In genomic region chr10:82761037-82761811, GRCm38 (mm10) we compare ENCODE assay signal across 8 mouse cellular contexts. TPM values are rescaled to one million over a fixed set of nuclear protein-coding genes. Genes with fewer than 3 reads are reported as not detected.
A peak's percentile ranks its signal among the peaks of the same experiment; 100 is the strongest.
DNase-seq lines count a peak whose midpoint lies in the region; ATAC-seq and TF ChIP-seq lines count a peak whose summit lies in the region.

No protein-coding gene starts in this region.

- H3K4me3 ChIP-seq in kidney, postnatal 0 days (replicated peaks; ENCODE audit: low read depth, low read length): no peak overlapping the region
- H3K4me3 ChIP-seq in forebrain, embryonic 15.5 days: peak overlapping the region; percentile 30
- no peak overlapping the region; the same call in 1 of the 2 replicates for H3K4me3 ChIP-seq in liver, embryonic 13.5 days (replicated peaks)

- no peak overlapping the region for H3K27ac ChIP-seq in kidney, postnatal 0 days
- peak overlapping the region; percentile 35 for H3K27ac ChIP-seq in forebrain, embryonic 15.5 days (replicated peaks)
- peak overlapping the region; percentile 30; the same call in 1 of the 2 replicates for H3K27ac ChIP-seq in liver, embryonic 13.5 days

- H3K36me3 ChIP-seq in kidney, postnatal 0 days (ENCODE audit: insufficient read depth, low read length): peaks cover 18% of the 10 kb centered on the region; the same call in 1 of the 2 replicates
- peaks cover 30% of the 10 kb centered on the region for H3K36me3 ChIP-seq in forebrain, embryonic 15.5 days
- peaks cover 53% of the 10 kb centered on the region for H3K36me3 ChIP-seq in liver, embryonic 13.5 days

- no peak for ATAC-seq in kidney, postnatal 0 days (replicated peaks; ENCODE audit: low FRiP score, low read depth)
- ATAC-seq in forebrain, embryonic 15.5 days (replicated peaks): no peak
- ATAC-seq in liver, embryonic 13.5 days (ENCODE audit: low read depth): no peak
- ATAC-seq in granulocyte monocyte progenitor cell, adult 5-6 weeks (replicated peaks; ENCODE audit: poor library complexity, severe bottlenecking): no peak

- 0 out of 2 replicates have a peak overlapping the region, but pooled peaks have one; percentile 9 for H3K9ac ChIP-seq in kidney, postnatal 0 days (ENCODE audit: low read depth, low read length)
- H3K9ac ChIP-seq in forebrain, embryonic 15.5 days (replicated peaks): peak overlapping the region; percentile 5; the same call in 1 of the 2 replicates
- peak overlapping the region; percentile 34 for H3K9ac ChIP-seq in liver, embryonic 13.5 days

- H3K4me1 ChIP-seq in kidney, postnatal 0 days (replicated peaks; ENCODE audit: insufficient read depth, low read length): 0 out of 2 replicates have a peak, but pooled peaks cover 4% of the 10 kb centered on the region
- H3K4me1 ChIP-seq in forebrain, embryonic 15.5 days: peaks cover 62% of the 10 kb centered on the region
- H3K4me1 ChIP-seq in liver, embryonic 13.5 days (replicated peaks): peaks cover 62% of the 10 kb centered on the region

- H3K4me2 ChIP-seq in kidney, postnatal 0 days (ENCODE audit: low read length): no peak overlapping the region
- peak overlapping the region; percentile 78 for H3K4me2 ChIP-seq in forebrain, embryonic 15.5 days (replicated peaks)
- peak overlapping the region; percentile 49 for H3K4me2 ChIP-seq in liver, embryonic 13.5 days

- no peak for DNase-seq in kidney, postnatal 0 days (ENCODE audit: low spot score)
- DNase-seq in kidney, adult 9 months: no peak
- DNase-seq in cerebellum, adult 9-10 months: peak; percentile 65
- DNase-seq in liver, embryonic 13.5 days: no peak
- no peak for DNase-seq in spleen, postnatal 4 days (ENCODE audit: low spot score in 2 of 2)
- no peak for DNase-seq in lung, postnatal 10 days

- TF ChIP-seq CTCF in kidney, postnatal 0 days (IDR thresholded peaks at IDR 0.05; ENCODE audit: low read depth): no peak

- H3K27me3 ChIP-seq in kidney, postnatal 0 days (ENCODE audit: insufficient read depth, low read length): no peaks in the 10 kb centered on the region
- no peaks in the 10 kb centered on the region for H3K27me3 ChIP-seq in forebrain, embryonic 15.5 days
- no peaks in the 10 kb centered on the region for H3K27me3 ChIP-seq in liver, embryonic 13.5 days

- WGBS in kidney, postnatal 0 days: 79% methylated on average over 9 of the region's 9 CpGs
- WGBS in forebrain, embryonic 15.5 days: 52% methylated on average over 9 of the region's 9 CpGs
- 83% methylated on average over 9 of the region's 9 CpGs for whole genome bisulfite sequencing in liver, embryonic 13.5 days (ENCODE audit: insufficient replicate concordance)

- no peaks in the 10 kb centered on the region for H3K9me3 ChIP-seq in kidney, postnatal 0 days (replicated peaks; ENCODE audit: low read length)
- no peaks in the 10 kb centered on the region for H3K9me3 ChIP-seq in forebrain, embryonic 15.5 days
- no peaks in the 10 kb centered on the region for H3K9me3 ChIP-seq in liver, embryonic 13.5 days (replicated peaks)

RNA-seq across cellular contexts. Expression of gene Nfyb, which starts 2.7 kb away (rescaled TPM):
- 35.0 and 37.6 TPM in 2 replicates for polyA plus RNA-seq in kidney, postnatal 0 days (2015; fragmentation: Nextera tagmentation; extraction: Ambion mirVana)
- 62.5 and 67.4 TPM in 2 replicates for polyA plus RNA-seq in forebrain, embryonic 15.5 days (2015; fragmentation: Nextera tagmentation; extraction: Ambion mirVana)
- 36.1 and 43.5 TPM in 2 replicates for polyA plus RNA-seq in liver, embryonic 13.5 days (2015; fragmentation: Nextera tagmentation; extraction: Ambion mirVana)
- 27.2 and 41.6 TPM in 2 replicates for total RNA-seq in granulocyte monocyte progenitor cell, adult 5-6 weeks (2014; fragmentation: Nextera tagmentation)
- 68.1 and 75.2 TPM in 2 replicates for total RNA-seq in granulocyte monocyte progenitor cell, adult 5-6 weeks (2017)
